Mouse (Mus musculus) CH12.LX (cell line): ENCODE measurements around the gene Cfap97d2. TPM values are rescaled to one million over a fixed set of nuclear protein-coding genes. Genes with fewer than 3 reads are reported as not detected.

Experiments used
- DNase-seq: peaks from one replicate; pipeline ENCODE4 v3.0.0-alpha.2; 2013; ENCODE audit errors: extremely low read depth
- H3K27ac ChIP-seq: 2 replicates; pipeline ENCODE4 v1.5.1; 2012; ENCODE audit warnings: low read depth, mild to moderate bottlenecking, control low read depth, moderate library complexity; ENCODE audit not compliant: insufficient read depth
- H3K27me3 ChIP-seq: replicated peaks from 2 replicates; pipeline ENCODE3; 2012; ENCODE audit warnings: inconsistent platforms
- H3K36me3 ChIP-seq, 2 experiments: replicated peaks in 1 of 2; 2 replicates each; pipeline versions ENCODE3 to v1.6.1; 2012; ENCODE audit warnings: inconsistent platforms in 1 of 2, low read length in 1 of 2, mild to moderate bottlenecking in 1 of 2, mixed read lengths in 1 of 2, moderate library complexity in 1 of 2; ENCODE audit not compliant: control insufficient read depth in 1 of 2, insufficient read depth in 1 of 2
- H3K4me1 ChIP-seq, 2 experiments: 2 replicates each; pipeline ENCODE4 v1.6.1; 2012; ENCODE audit warnings: inconsistent platforms in 1 of 2, moderate library complexity in 1 of 2; ENCODE audit not compliant: insufficient read depth in 2 of 2, control insufficient read depth in 1 of 2
- H3K4me2 ChIP-seq: 2 replicates; pipeline ENCODE4 v1.6.1; 2012; ENCODE audit warnings: low read depth, mild to moderate bottlenecking, control low read depth; ENCODE audit not compliant: poor library complexity, insufficient read depth, severe bottlenecking
- H3K4me3 ChIP-seq, 3 experiments: fragments of 150-350 bp in 1 of 3; sonication (generic) in 1 of 3; replicated peaks in 1 of 3; 2 replicates each; pipeline versions ENCODE3 to v1.5.1; 2011 to 2012; ENCODE audit warnings: low read depth in 2 of 3, low read length in 2 of 3, mild to moderate bottlenecking in 2 of 3, moderate library complexity in 2 of 3, control low read depth in 1 of 3, improper control_type of control experiment in 1 of 3, inconsistent platforms in 1 of 3, mixed read lengths in 1 of 3; ENCODE audit not compliant: poor library complexity in 1 of 3
- H3K79me2 ChIP-seq: replicated peaks from 2 replicates; pipeline ENCODE4 v1.6.1; 2012; ENCODE audit warnings: mild to moderate bottlenecking, moderate library complexity; ENCODE audit not compliant: control insufficient read depth, poor library complexity, insufficient read depth, severe bottlenecking; ENCODE audit errors: extremely low read depth
- H3K9ac ChIP-seq: 2 replicates; pipeline ENCODE4 v1.6.1; 2012; ENCODE audit warnings: low read depth, mild to moderate bottlenecking, control low read depth, moderate library complexity; ENCODE audit not compliant: insufficient read depth
- H3K9me3 ChIP-seq: replicated peaks from 2 replicates; pipeline ENCODE3; 2012; ENCODE audit warnings: low read length, inconsistent platforms, mixed read lengths
- BHLHE40 ChIP-seq: IDR thresholded peaks from 2 replicates; pipeline ENCODE4 v1.6.1; 2011; ENCODE audit warnings: mild to moderate bottlenecking, low read depth, low read length, improper control_type of control experiment
- E2F4 ChIP-seq: IDR thresholded peaks from 2 replicates; pipeline ENCODE4 v1.6.1; 2011; ENCODE audit warnings: low read depth, low read length, improper control_type of control experiment; ENCODE audit not compliant: insufficient replicate concordance
- ELF1 ChIP-seq: IDR thresholded peaks from 2 replicates; pipeline ENCODE4 v1.6.1; 2014; ENCODE audit warnings: low read depth, mild to moderate bottlenecking, inconsistent platforms, low read length, improper control_type of control experiment
- EP300 ChIP-seq: IDR thresholded peaks from 2 replicates; pipeline ENCODE4 v1.6.1; 2011; ENCODE audit warnings: low read length, improper control_type of control experiment
- ETS1 ChIP-seq: conservative IDR thresholded peaks from 2 replicates; pipeline ENCODE4 v1.6.1; 2012; ENCODE audit warnings: low read depth, mild to moderate bottlenecking, inconsistent platforms, low read length, improper control_type of control experiment, moderate library complexity
- HCFC1 ChIP-seq: IDR thresholded peaks from 2 replicates; pipeline ENCODE4 v1.6.1; 2012; ENCODE audit warnings: low read depth, mild to moderate bottlenecking, inconsistent platforms, low read length, improper control_type of control experiment
- IRF4 ChIP-seq: IDR thresholded peaks from 2 replicates; pipeline ENCODE4 v1.6.1; 2014; ENCODE audit warnings: low read depth, mild to moderate bottlenecking, inconsistent platforms, low read length, improper control_type of control experiment
- JUND ChIP-seq: conservative IDR thresholded peaks from 2 replicates; pipeline ENCODE4 v1.6.1; 2011; ENCODE audit warnings: low read depth, low read length, improper control_type of control experiment
- MAX ChIP-seq: IDR thresholded peaks from 2 replicates; pipeline ENCODE4 v1.6.1; 2011; ENCODE audit warnings: low read length, improper control_type of control experiment
- MAZ ChIP-seq: IDR thresholded peaks from 2 replicates; pipeline ENCODE4 v1.6.1; 2012; ENCODE audit warnings: low read depth, mild to moderate bottlenecking, inconsistent platforms, low read length, improper control_type of control experiment, moderate library complexity
- MEF2A ChIP-seq: IDR thresholded peaks from 2 replicates; pipeline ENCODE4 v1.6.1; 2014; ENCODE audit warnings: low read depth, mild to moderate bottlenecking, inconsistent platforms, low read length, improper control_type of control experiment, borderline replicate concordance
- MXI1 ChIP-seq: IDR thresholded peaks from 2 replicates; pipeline ENCODE4 v1.6.1; 2011; ENCODE audit warnings: mild to moderate bottlenecking, low read depth, low read length, improper control_type of control experiment
- MYC ChIP-seq: IDR thresholded peaks from 2 replicates; pipeline ENCODE4 v1.6.1; 2011; ENCODE audit warnings: low read depth, mild to moderate bottlenecking, improper control_type of control experiment, low read length
- NELFE ChIP-seq: IDR thresholded peaks from 2 replicates; pipeline ENCODE4 v1.6.1; 2011; ENCODE audit warnings: low read depth, low read length, improper control_type of control experiment
- NRF1 ChIP-seq: IDR thresholded peaks from 2 replicates; pipeline ENCODE4 v1.6.1; 2014; ENCODE audit warnings: low read depth, mild to moderate bottlenecking, inconsistent platforms, low read length, improper control_type of control experiment, moderate library complexity
- POLR2A ChIP-seq: IDR thresholded peaks from 2 replicates; pipeline ENCODE4 v1.6.1; 2011; ENCODE audit warnings: low read depth, mild to moderate bottlenecking, improper control_type of control experiment, low read length
- SIN3A ChIP-seq: IDR thresholded peaks from 2 replicates; pipeline ENCODE4 v1.6.1; 2012; ENCODE audit warnings: low read length, improper control_type of control experiment, inconsistent platforms
- SMC3 ChIP-seq: IDR thresholded peaks from 2 replicates; pipeline ENCODE4 v1.6.1; 2011; ENCODE audit warnings: low read depth, low read length, improper control_type of control experiment
- TBP ChIP-seq: conservative IDR thresholded peaks from 2 replicates; pipeline ENCODE4 v1.6.1; 2011; ENCODE audit warnings: low read depth, low read length, improper control_type of control experiment
- TCF12 ChIP-seq: IDR thresholded peaks from 2 replicates; pipeline ENCODE4 v1.6.1; 2014; ENCODE audit warnings: low read depth, mild to moderate bottlenecking, inconsistent platforms, low read length, improper control_type of control experiment
- UBTF ChIP-seq: IDR thresholded peaks from 2 replicates; pipeline ENCODE4 v1.6.1; 2012; ENCODE audit warnings: low read depth, mild to moderate bottlenecking, inconsistent platforms, low read length, improper control_type of control experiment, moderate library complexity
- USF2 ChIP-seq: conservative IDR thresholded peaks from 2 replicates; pipeline ENCODE4 v1.6.1; 2011; ENCODE audit warnings: low read depth, low read length, improper control_type of control experiment
- ZKSCAN1 ChIP-seq: IDR thresholded peaks from 2 replicates; pipeline ENCODE4 v1.6.1; 2012; ENCODE audit warnings: low read depth, inconsistent platforms, low read length, improper control_type of control experiment, borderline replicate concordance
- ZMIZ1 ChIP-seq: IDR thresholded peaks from 2 replicates; pipeline ENCODE4 v1.6.1; 2012; ENCODE audit warnings: low read depth, mild to moderate bottlenecking, inconsistent platforms, low read length, improper control_type of control experiment
- dilution Hi-C: fragments of 300-500 bp; cut with MboI; formaldehyde crosslinking; loops from 2 replicates; pipeline ENCODE4 v1.14.3; 2020; ENCODE audit warnings: low sequenced_read_pairs; ENCODE audit not compliant: extremely low pct_unique_long_range_greater_than_20kb, extremely low pct_ligation_motif_present
- in situ Hi-C: fragments of 300-500 bp; cut with MboI; formaldehyde crosslinking; loops from 3 replicates; pipeline ENCODE4 v1.14.3; 2019; ENCODE audit warnings: low sequenced_read_pairs, low pct_ligation_motif_present, low pct_unique_long_range_greater_than_20kb, mixed read lengths
- polyA plus RNA-seq: library from polyadenylated mRNA; unstranded; fragments of >175 nt; gene quantifications from 2 replicates; pipeline ENCODE4 v1.2.1, GENCODE M21; 2012; ENCODE audit warnings: low read depth; ENCODE audit not compliant: insufficient read length
- total RNA-seq, 2 experiments: library from RNA; depleted of rRNA; stranded (reverse); fragments of 300-350 nt in 1 of 2; fragments of >200 nt in 1 of 2; gene quantifications; 2 replicates each; pipeline ENCODE4 v1.2.3; 2012 to 2014

The Cfap97d2 gene
- total and polyA plus RNA-seq, 3 experiments = not detected

DNA sequence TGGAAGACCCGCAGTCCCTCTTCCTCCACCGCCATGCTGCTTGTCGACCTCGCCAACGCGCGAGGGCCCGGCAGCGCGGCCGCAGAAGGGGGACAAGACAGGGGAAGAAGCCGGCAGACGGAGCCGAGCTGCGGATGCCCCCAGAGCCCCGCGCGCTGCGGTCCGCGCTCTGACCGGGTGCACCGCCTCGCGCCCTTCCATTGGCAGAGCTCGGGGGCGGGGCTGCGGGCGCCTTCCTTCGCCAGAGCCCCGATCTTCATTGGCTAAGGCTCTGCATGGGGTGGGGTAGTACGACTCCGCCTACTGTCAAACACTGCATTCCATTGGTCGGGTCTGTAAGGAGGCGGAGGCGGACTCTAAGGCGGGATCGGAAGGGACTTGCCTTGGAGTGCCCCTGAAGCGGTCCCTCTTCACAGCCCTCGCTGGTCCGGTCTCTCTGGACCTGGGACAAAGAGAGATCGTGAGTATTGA lies 28.2 kb upstream of the Cfap97d2 start, which contains the start of gene Rasa3:
TSS of gene Rasa3 (minus strand) at position 191 of the 471 bp plus-strand sequence.
- Histone ChIP-seq H3K9me3 (no peaks in the 10 kb centered on the region), H3K27me3 (peaks cover 1% of the 10 kb centered on the region), H3K27ac (peak within 1 kb of the TSS; percentile 95; the same call in 1 of the 2 replicates), H3K79me2 (peaks cover 15% of the 10 kb centered on the region), H3K4me2 (peak within 1 kb of the TSS; percentile 86), H3K4me1 (peaks cover 9 to 51% of the 10 kb centered on the region in 2 experiments; a peak in 3 of 4 replicates), H3K36me3 (no peaks in the 10 kb centered on the region), H3K9ac (peak within 1 kb of the TSS; percentile 55), H3K4me3 (peak within 1 kb of the TSS; percentile 71 to 91 (median 83))
- dilution Hi-C loops (no loop called here), in situ Hi-C loops (loop anchor here (5.0 to 10.0 kb wide), 3 partner anchors 67 to 125 kb away; no protein-coding TSS in a partner anchor)
- peak; percentile 96 for DNase-seq
- TF ChIP-seq MXI1 (peak; percentile 60; the same call in 1 of the 2 replicates), UBTF (peak; percentile 84; the same call in 1 of the 2 replicates), EP300 (no peak), BHLHE40 (no peak), IRF4 (0 out of 2 replicates have a peak, but pooled peaks have one; percentile 9), SIN3A (peak; percentile 41; the same call in 1 of the 2 replicates), MEF2A (0 out of 2 replicates have a peak, but pooled peaks have one; percentile 0), SMC3 (no peak), POLR2A (peak; percentile 84), HCFC1 (peak; percentile 41), USF2 (no peak), ELF1 (peak; percentile 47; the same call in 1 of the 2 replicates), MAX (no peak), E2F4 (no peak), MAZ (peak; percentile 49; the same call in 1 of the 2 replicates), ZMIZ1 (peak; percentile 77; the same call in 1 of the 2 replicates), TCF12 (peak; percentile 48; the same call in 1 of the 2 replicates), NELFE (peak; percentile 83), NRF1 (0 out of 2 replicates have a peak, but pooled peaks have one; percentile 25)

GRCm38 (mm10) chr8:13678182-13678581 lies 27.5 kb upstream of the Cfap97d2 start:
- no peak for TF ChIP-seq JUND
- TF ChIP-seq MYC = no peak
- TF ChIP-seq ELF1 = peak; percentile 59
- TF ChIP-seq ZKSCAN1 = no peak
- no peak for TF ChIP-seq TBP
- no peak for TF ChIP-seq ZMIZ1
- TF ChIP-seq ETS1 = no peak
- TF ChIP-seq POLR2A = no peak
- no peak for TF ChIP-seq HCFC1
- peaks cover 8 to 45% of the 10 kb centered on the region in 2 experiments; a peak in 3 of 4 replicates for H3K4me1 ChIP-seq
- peaks cover 8% of the 10 kb centered on the region; the same call in 1 of the 2 replicates for H3K79me2 ChIP-seq
- H3K4me3 ChIP-seq = peak overlapping the region; percentile 49 to 83 (median 55)
- no peaks in the 10 kb centered on the region for H3K9me3 ChIP-seq
- in situ Hi-C loops = loop anchor here (5.0 to 10.0 kb wide), 3 partner anchors 67 to 126 kb away; no protein-coding TSS in a partner anchor
- H3K36me3 ChIP-seq = no peaks in the 10 kb centered on the region
- dilution Hi-C loops = no loop called here
- DNase-seq = peak; percentile 62
- H3K4me2 ChIP-seq = peak overlapping the region; percentile 77
- H3K27me3 ChIP-seq = peaks cover 1% of the 10 kb centered on the region
- H3K9ac ChIP-seq = peak overlapping the region; percentile 1; the same call in 1 of the 2 replicates
- no peak overlapping the region for H3K27ac ChIP-seq
